Mouse (Mus musculus) layer of hippocampus, adult 2 months (tissue): ENCODE measurements around the gene Tcp11l2. TPM values are rescaled to one million over a fixed set of nuclear protein-coding genes. Genes with fewer than 3 reads are reported as not detected.

Experiments
- DNase-seq, 2 experiments: peaks; one replicate each; pipeline ENCODE4 v3.0.0; 2022; ENCODE audit warnings: low spot score in 2 of 2
- H3K27ac ChIP-seq: fragments of 200-600 bp; 2 replicates; pipeline ENCODE4 v1.8.1; 2022
- H3K4me3 ChIP-seq: fragments of 200-600 bp; 2 replicates; pipeline ENCODE4 v1.8.1; 2022; ENCODE audit warnings: mild to moderate bottlenecking
- CTCF ChIP-seq: fragments of 200-600 bp; conservative IDR thresholded peaks from 2 replicates; pipeline ENCODE4 v1.8.1; 2022; ENCODE audit warnings: antibody characterized with exemption, mild to moderate bottlenecking, moderate library complexity
- total RNA-seq, 2 experiments: library from RNA; stranded (reverse); gene quantifications; 2 replicates each; pipeline ENCODE4 v1.2.3; 2021

Gene Tcp11l2
- total RNA-seq, 2 experiments from 2014 or later: 27.3 to 29.4 TPM

DNA sequence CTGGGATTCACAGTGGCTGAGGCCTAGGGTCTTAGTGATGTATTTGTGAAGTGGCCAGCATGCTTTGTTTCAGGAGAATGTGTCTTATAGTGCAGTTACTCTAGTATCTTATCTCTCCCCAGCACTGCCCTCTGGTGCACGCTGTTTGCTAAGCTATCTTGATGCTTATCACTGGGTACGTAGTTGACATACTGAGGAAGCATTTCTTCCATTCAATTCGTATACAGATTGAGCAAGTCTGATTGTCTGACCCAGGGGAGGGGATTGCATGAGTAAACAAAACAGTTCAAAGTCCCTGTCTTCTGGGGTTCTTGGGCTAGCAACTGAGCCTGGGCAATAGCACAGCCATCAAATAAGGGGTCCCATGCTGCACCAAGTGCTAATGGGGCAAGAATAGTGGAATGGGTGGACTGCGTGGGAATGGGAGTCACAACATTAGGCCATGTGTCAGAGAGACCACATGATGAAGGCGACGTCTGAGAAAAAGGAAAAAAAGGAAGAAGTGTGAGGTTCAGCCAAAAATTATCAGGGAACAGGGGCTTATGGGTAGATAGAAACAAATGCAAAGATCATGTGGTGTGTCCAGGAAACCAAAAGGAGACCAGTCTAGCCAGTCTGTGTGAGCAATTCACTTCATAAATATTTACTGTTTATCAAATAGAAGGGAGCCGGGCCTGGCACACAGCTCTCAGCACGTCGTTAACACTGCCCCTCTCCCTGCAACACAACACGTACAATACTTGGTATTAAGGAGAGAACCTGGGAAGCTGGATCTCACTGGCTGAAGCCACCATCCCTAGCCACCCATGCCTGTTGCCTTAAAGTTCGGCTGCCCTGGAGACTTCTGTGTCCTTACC lies 33.4 kb upstream of the Tcp11l2 start:
- H3K4me3 ChIP-seq: no peak overlapping the region

DNA sequence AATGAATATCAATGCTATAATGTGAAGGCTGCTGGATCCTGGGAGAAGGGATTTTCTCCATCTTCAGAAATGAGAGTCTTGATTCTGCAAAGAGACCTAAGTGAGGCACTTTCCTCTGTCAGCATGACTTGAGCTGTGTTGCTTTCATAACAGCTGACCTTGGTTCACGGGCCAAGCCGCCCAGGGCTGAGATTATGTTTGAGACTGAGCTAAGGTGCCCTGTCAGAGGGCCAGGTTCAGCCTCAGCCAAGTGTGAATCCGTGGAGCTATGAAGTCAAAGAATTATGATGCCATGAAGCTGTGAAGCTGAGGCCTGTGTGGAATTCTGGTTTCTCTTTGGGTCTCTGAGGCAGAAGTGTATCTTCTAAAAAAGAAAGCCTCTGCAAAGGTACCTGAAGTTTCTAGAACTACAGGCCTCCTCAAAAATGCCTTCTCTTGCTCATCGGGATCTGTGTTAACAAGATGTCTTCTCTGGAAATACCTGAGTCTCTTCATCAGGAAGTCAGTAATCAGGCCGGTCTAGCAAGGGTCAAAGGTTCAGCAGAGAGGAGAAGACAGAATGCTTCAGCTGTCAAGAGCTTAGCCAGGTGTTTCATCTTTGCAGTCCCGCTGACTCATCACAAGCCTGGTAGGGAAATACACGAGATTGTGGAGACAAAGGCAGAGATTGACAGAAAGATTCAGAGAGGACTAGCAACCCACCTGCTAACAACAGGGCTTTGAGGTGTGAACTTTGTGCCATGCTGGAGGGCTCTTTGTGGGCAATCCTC lies 31.4 kb upstream of the Tcp11l2 start:
- TF ChIP-seq CTCF: no peak
- H3K4me3 ChIP-seq: no peak overlapping the region

More for the DNA sequence above, 33.4 kb upstream of the Tcp11l2 start:
- no peak overlapping the region for H3K27ac ChIP-seq
- peak; percentile 56 for TF ChIP-seq CTCF
- no peak for DNase-seq

DNA sequence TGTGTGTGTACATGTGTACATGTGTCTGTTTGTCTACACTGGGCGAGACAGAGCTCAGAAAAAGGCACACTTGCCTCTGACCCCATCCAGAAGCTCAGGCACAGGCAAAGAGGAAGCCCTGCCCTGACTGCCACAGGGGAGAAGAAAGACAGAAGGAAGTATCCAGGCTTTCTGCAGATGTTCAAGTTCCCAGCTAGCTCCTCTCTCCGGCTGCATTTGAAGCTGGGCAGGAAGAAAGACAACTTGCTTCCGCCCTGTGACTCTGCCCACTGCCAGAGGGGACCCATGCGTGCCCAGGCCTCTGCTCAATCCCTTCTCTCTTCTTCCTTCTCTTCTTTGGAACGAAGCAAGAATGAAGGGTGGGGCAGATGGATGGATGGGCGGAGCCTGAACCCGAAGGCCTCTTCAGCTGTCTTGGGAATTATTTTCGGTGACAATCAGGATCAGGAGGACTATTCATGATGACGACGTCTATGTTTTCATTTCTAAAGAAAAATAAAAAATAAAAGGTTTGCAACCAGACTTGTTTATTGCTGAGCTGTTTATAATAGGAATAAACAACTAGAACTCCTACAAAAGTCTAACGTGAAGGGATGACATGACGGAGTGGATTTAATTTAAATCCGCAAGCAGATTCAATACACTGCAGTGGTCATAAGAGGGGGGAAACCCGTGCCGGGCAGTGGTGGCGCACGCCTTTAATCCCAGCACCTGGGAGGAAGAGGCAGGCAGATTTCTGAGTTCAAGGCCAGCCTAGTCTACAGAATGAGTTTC lies 27.1 kb upstream of the Tcp11l2 start:
- DNase-seq: no peak
- Histone ChIP-seq H3K4me3 (no peak overlapping the region), H3K27ac (no peak overlapping the region)
- no peak for TF ChIP-seq CTCF

More for the DNA sequence above, 31.4 kb upstream of the Tcp11l2 start:
- H3K27ac ChIP-seq: no peak overlapping the region
- no peak for DNase-seq

DNA sequence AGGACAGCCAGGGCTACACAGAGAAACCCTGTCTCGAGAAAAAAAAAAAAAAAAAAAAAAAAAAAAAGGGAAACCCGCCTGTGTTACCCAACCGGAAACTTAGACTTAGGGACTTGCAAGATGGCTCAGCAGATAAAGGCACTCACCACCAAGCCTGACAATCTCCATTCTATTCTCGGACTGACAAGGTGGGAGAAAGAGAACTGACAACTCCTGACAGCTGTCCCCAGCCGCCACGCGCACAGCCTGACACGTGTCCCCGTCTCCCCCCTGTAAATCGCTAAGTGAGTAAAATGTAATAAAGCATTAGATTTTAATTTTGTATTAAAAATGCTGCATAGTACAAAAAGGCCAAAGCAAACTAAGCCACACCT lies 26.5 kb upstream of the Tcp11l2 start:
- Histone ChIP-seq H3K4me3 (no peak overlapping the region), H3K27ac (no peak overlapping the region)
- TF ChIP-seq CTCF: no peak
- DNase-seq: no peak

DNA sequence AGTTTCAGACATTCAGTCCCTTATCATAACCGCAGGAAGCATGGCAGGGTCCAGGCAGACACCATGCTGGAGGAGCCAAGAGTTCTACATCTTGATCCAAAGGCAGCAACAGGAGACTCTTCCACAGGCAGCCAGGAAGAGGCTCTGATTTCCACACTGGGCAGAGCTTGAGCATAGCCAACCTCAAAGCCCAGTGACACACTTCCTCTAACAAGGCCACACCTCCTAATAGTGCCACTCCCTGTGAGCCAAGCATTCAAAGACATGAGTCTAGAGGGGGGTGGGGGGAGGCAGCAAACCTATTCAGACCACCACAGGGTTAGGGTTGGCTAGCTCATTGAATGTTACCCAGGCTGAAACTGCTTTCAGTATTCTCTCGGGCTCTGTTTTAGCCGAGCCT lies 24.6 kb upstream of the Tcp11l2 start:
- Histone ChIP-seq H3K27ac (no peak overlapping the region), H3K4me3 (no peak overlapping the region)
- TF ChIP-seq CTCF: no peak
- DNase-seq: no peak

DNA sequence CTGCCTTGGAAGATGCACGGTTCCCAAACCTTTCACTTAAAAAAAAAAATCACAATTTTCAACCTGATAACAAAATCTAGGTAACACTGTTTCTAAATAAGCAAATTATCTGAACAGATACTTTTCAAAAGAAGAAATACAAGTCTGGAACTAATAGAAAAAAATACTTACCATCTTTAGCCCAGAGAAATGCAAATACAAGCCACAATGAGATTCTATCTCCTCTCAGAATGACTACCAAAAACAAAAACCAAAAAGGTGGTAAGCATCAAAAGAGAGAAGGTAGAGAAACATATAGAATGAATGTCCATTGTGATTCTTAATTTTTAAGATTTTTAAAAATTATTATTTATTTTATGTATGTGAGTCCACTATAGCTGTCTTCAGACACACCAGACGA lies 23.9 kb upstream of the Tcp11l2 start:
- no peak overlapping the region for H3K4me3 ChIP-seq
- no peak for DNase-seq

DNA sequence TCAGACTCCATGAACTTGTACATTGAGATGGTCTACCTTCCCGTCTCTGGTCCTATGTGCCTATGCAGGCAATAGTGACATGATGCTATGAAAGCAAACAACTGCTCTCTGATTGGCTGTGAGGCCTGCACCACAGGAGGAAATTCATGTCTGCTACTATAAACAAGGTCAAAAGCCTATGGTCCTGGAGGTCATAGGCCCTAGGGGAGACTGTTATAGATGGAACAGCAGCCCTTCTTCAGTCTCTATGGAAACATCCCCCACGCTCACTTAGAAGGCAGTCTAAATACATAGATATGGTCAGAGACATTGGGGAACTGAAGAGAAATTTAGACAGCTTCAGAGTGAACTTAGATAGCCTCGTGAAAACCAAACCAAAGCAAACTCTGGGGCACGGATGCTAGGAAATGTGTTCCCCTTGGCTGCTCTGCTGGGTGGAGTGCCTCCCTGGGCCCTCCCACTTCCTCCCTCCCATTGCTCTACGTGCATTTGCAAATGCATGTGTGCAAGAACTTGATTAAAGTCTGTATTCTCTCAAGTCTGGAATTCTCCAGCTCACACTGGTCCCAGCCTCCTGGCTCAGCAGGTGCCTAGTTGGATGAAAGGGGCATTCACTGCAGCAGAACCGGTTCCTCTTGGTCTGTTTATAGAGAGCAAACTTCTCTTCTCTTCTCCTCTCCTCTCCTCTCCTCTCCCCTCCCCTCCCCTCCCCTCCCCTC lies 22.0 kb upstream of the Tcp11l2 start:
- no peak for TF ChIP-seq CTCF
- no peak for DNase-seq
- no peak overlapping the region for H3K27ac ChIP-seq
- H3K4me3 ChIP-seq: no peak overlapping the region

More for the DNA sequence above, 23.9 kb upstream of the Tcp11l2 start:
- H3K27ac ChIP-seq: no peak overlapping the region
- TF ChIP-seq CTCF: no peak

DNA sequence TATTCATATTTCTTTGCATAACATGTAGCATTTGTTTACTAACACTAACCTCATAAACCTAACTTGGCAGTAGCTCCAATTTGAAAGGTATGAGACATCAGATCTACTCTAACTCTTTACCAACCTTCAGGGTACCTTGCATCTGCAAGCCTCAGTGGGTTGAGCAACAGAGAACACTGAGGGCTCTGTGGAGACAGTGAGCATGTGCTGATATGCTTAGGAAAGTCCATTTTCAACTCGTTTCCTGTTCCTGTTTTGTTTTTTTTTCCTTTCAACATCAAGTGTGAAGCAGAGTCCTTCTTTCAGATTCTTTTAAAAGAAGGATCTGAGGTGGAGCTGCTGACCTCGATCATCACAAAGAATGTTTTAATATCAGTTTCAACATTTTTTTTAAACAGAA lies 20.3 kb upstream of the Tcp11l2 start:
- TF ChIP-seq CTCF: no peak

DNA sequence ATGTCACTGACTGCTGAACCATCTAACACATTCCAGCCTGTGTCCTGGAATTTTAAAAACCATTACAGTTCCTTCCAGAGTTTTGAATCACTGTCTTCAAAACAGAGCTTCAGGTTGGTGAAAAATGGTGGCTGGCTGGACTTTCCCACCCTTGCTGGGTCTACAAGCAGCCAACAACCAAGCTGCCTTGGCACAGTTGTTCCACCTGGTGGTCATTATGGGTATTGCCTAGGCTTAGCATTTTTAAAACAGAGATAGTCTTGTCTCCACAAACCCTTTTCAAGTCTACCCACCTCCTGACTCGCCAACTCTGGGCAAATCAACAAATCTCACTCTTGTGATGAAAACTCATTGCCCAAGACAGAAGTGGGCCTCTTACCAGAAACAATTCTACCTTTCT lies 17.9 kb upstream of the Tcp11l2 start:
- H3K27ac ChIP-seq: no peak overlapping the region
- H3K4me3 ChIP-seq: no peak overlapping the region
- DNase-seq: no peak
- TF ChIP-seq CTCF: peak; percentile 63

More for the DNA sequence above, 20.3 kb upstream of the Tcp11l2 start:
- Histone ChIP-seq H3K4me3 (no peak overlapping the region), H3K27ac (no peak overlapping the region)
- no peak for DNase-seq

DNA sequence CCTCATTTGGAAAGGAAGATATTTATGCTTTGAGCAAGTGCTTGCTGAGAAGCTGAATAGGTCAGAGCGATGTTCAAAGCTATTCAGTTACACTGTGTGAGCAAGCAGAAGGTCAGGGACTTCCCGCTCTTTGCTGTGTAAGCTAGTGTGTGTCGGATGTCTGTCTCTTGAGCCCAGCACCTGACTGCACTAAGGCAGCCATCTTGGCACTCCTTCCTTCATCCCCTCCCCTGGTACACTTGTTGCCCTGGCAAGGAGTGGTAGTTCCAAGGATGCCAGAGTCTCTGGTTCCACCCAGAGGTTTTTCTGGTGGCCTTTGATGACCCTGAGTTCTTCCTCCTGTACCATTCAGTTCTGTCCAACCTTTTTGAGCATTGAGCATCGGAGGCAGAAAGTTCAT lies 16.4 kb upstream of the Tcp11l2 start:
- no peak for TF ChIP-seq CTCF
- Histone ChIP-seq H3K27ac (no peak overlapping the region), H3K4me3 (no peak overlapping the region)
- no peak for DNase-seq

DNA sequence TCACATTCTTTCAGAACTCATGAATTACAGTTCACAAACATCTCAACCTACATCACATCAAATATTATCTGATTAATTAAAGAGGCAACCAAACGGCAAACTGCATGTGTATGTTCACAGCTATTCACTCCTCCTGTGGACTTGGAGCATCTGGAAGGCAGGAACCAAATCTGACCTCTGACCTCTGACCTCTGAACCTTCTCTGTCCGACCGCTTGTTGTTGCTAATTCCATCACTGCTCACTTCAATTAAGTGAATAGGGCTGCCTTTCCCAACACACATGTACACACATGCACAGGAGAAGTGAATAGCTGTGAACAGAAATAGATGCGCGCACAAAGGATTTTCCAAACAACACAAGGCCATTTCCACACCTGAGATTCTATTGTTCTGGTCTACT lies 14.3 kb upstream of the Tcp11l2 start:
- no peak for DNase-seq
- Histone ChIP-seq H3K4me3 (no peak overlapping the region), H3K27ac (no peak overlapping the region)
- no peak for TF ChIP-seq CTCF

DNA sequence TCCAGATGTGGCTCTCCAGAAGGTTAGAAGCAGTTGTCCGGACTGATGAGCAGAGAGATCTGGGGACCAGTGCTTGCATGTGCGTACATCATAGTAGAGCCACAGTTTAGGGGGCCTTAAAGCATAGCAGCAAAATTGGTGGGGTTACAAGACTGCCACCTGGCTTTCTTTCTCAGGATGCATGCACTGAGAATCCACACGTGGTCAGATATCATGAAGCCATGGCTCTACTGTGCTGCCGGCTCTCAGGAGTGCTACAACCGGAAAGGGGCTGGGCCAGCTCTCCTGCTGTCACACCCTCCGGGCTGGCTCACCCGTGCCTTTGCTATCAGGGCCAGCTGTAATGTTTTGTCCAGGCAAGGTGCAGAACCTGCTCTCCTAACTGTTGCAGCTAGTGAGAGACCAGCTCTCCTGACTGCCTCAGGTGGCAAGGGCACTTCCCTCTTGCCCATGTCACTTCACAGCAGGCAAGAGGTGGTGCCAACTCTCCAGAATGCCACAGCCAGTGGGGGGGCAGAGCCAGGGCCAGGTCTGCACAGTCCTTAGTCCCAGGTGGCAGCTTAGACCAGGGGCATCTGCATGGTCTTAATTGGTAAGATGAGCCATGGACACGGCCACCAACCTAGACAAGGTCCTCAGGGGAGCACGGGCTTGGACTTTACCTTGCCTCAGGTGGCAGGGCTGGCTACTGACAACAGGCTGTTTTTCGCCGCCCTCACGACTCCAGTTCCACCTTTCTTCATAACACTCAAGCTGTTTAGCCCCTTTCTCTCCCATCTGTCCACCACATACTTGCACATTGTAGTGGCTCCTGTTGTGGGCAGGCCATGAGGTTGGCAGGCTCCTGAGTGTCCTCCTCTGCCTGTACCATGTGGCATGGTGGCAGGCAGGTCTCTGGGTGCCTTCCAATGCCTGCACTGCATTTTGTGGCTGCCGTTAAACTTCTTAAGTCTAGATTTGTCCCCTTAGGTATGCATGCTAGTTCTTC lies 13.6 kb upstream of the Tcp11l2 start:
- no peak overlapping the region for H3K4me3 ChIP-seq
- DNase-seq: no peak
- peak; percentile 44 for TF ChIP-seq CTCF
- H3K27ac ChIP-seq: no peak overlapping the region
